Mouse (Mus musculus): Measurements from ENCODE around the gene Glyctk.
A peak's percentile ranks its signal among the peaks of the same experiment; 100 is the strongest.

DNA sequence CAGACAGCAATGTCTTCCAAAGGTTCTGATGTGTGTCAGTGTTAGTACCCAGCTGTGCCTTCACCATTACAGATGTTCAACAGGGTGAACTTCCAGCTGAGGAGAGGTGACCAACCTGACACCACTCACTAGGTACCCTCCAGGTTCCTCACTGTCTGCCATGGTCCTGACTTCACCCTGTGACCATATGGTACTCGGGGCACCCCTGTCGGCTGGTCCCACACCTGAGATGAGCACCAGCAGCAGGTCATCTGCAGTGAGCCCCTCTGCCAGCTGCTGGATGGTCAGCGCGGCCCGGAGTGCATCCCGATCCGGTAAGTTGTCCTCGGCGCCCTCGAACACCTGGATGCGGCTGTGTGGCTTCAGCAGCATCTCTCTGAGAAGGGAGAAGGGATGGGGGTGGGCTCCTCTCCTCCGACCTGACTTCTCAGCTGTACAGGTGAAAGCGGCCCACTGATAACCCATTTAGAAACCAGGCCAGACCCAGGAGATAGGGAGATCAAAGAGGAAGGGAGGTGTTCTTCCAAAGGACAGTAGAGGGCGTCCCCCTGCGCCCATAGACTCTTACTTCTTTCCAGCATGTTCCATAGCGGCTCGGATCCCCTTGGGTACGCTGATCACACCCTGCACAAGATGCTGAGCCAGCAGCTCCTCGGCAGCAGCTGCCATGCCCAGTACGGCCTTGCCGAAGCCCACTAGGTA, 866 bp downstream of the Glyctk start:
- TF ChIP-seq CTCF (IDR thresholded peaks at IDR 0.05; ENCODE audit: low read depth) (peak; percentile 21; the same call in 1 of the 2 replicates), EP300 (IDR thresholded peaks at IDR 0.05; ENCODE audit: low read depth) (no peak)
